Mouse (Mus musculus) macrophage (primary cell): ENCODE results near the gene Gon7. TPM values are rescaled to one million over a fixed set of nuclear protein-coding genes. Genes with fewer than 3 reads are reported as not detected.

Source experiments
- H3K27ac ChIP-seq: fragments of 350-480 bp; formaldehyde crosslinking; 2 replicates; pipeline ENCODE4 v1.9.0; 2021
- H3K36me3 ChIP-seq: fragments of 350-480 bp; formaldehyde crosslinking; 2 replicates; pipeline ENCODE4 v1.9.0; 2021; ENCODE audit errors: inconsistent target
- H3K4me3 ChIP-seq: fragments of 350-480 bp; formaldehyde crosslinking; 2 replicates; pipeline ENCODE4 v1.9.0; 2021; ENCODE audit errors: inconsistent target
- H3K79me2 ChIP-seq: fragments of 350-480 bp; formaldehyde crosslinking; 2 replicates; pipeline ENCODE4 v1.9.0; 2021; ENCODE audit errors: inconsistent target
- WGBS: methylation state at CpG from one replicate; pipeline ENCODE4 v1.1.7; 2026; ENCODE audit warnings: inconsistent platforms; ENCODE audit not compliant: missing documents; 5-methylcytosine and 5-hydroxymethylcytosine counted together
- polyA plus RNA-seq: library from polyadenylated mRNA; stranded (reverse); fragments of 250-400 nt; gene quantifications from 3 replicates; pipeline ENCODE4 v1.2.4, GENCODE M21; 2018; ENCODE audit warnings: inconsistent platforms
- total RNA-seq, 78 experiments: library from RNA; depleted of rRNA; stranded (reverse); fragments of 250-400 nt; gene quantifications; 1 replicate in 9 of 78; 2 replicates in 24 of 78; 3 replicates in 43 of 78; 4 replicates in 2 of 78; pipeline ENCODE4 v1.2.4; 2018; ENCODE audit warnings: inconsistent platforms in 56 of 78

Gene Gon7
- total RNA-seq (2018; cell fraction: chromatin; rRNA removed) = 10 to 100 TPM in 22 of 26 experiments, 1 to 10 TPM in 4; 6.5 to 23.9 (median 13.9) TPM
- 10 to 100 TPM in 8 of 26 experiments, 1 to 10 TPM in 18; 7.2 to 12.6 (median 9.0) TPM for total RNA-seq (2018; cell fraction: cytosol; rRNA removed)
- total RNA-seq (2018; cell fraction: nucleus; rRNA removed) = 10 to 100 TPM in 19 of 26 experiments, 1 to 10 TPM in 7; 6.5 to 22.7 (median 15.9) TPM
- 5.2 to 11.5 TPM (median 9.4 TPM) in 3 replicates for polyA plus RNA-seq

DNA sequence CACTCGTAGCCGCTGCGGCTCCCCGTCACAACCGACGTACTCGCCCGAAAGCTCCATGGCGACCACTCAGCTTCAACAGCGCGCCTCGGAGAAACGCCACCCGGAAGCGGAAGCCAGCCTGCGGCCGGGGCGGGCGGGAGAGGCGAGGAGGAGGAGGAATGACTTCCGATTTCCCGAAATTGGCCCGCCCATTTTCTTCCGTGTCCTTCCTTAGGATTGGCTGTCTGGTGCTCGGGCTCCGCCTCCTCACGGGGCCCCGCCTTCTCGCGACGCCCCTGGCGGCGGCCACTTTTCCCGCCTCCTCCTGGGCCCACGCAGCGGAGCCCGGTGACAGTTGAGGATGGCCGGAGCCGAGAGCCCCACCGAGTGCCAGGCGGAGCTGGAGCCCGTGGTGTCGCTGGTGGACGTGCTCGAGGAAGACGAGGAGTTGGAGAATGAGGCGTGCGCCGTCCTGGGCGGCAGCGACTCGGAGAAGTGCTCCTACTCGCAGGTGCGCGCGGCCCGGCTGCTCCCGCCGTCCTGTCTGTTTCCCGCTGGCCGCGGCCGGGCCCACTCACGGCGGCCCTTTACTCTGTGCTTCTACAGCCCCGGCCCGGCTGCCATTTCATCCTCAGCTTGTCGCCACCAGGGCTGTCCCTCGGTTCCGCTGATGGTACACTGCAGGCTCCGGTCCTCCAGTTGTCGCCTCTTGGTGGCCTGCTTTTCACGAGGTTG is at the start of gene Gon7, which contains the start of the genes Gm28051 and Ubr7:
Gene Gon7, minus strand, starts transcription at position 115 of the 714 bp plus-strand sequence.
Gene Gm28051, minus strand, starts transcription at position 77 of the 714 bp plus-strand sequence.
Gene Ubr7, plus strand, starts transcription at position 279 of the 714 bp plus-strand sequence.
- Histone ChIP-seq H3K27ac (peak within 1 kb of the TSS; percentile 58), H3K4me3 (peak within 1 kb of the TSS; percentile 90), H3K36me3 (peaks cover 11% of the 10 kb centered on the region; the same call in 1 of the 2 replicates), H3K79me2 (peaks cover 84% of the 10 kb centered on the region)
- WGBS = under 1% methylated on average over 68 of the region's 73 CpGs

DNA sequence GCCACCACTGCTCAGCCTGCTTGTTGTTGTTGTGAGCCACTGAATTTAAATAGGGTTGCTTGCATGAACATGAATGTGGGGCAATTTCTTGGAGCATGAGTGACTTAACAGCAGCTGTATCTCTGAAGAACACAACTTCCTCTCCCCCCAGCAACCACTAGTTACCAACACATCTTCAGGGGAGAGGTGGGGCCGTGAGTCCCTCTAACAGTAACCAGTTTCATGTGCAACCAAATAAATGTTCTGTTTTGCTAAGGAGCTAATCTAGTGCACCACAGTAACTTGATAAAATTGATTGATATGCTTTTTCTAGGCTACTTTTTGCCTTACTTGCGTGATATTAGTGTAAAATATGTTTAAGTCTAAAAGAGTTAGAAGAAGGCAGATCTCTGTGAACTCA is 41.9 kb upstream of the Gon7 start:
- H3K4me3 ChIP-seq = no peak overlapping the region
- no peaks in the 10 kb centered on the region for H3K79me2 ChIP-seq
- no peak overlapping the region for H3K27ac ChIP-seq
- 77% methylated on average over 2 of the region's 2 CpGs for WGBS
- 0 out of 2 replicates have a peak, but pooled peaks cover 4% of the 10 kb centered on the region for H3K36me3 ChIP-seq

DNA sequence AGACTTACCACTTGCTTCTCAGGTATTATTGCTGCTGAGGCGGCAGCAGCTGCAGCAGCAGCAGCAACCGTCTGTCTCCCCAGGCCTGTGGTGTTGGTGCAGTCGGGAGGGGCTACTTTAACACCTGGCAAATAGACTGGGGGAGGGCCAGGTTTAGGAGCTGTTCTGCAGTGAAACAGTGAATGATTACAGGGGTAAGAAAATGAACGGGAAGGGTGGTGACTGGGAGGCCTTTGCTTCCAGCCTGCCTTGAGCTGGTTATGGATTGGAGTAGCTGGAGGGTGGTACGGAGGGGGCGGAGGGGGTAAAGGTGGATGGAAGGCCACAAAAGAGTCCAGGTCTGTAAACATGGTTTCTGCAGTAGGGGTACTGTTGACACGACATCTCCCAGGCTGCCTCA is 30.3 kb upstream of the Gon7 start:
- WGBS = 95% methylated on average over 7 of the region's 7 CpGs
- Histone ChIP-seq H3K27ac (no peak overlapping the region), H3K4me3 (no peak overlapping the region), H3K79me2 (no peaks in the 10 kb centered on the region), H3K36me3 (peaks cover 73% of the 10 kb centered on the region)

DNA sequence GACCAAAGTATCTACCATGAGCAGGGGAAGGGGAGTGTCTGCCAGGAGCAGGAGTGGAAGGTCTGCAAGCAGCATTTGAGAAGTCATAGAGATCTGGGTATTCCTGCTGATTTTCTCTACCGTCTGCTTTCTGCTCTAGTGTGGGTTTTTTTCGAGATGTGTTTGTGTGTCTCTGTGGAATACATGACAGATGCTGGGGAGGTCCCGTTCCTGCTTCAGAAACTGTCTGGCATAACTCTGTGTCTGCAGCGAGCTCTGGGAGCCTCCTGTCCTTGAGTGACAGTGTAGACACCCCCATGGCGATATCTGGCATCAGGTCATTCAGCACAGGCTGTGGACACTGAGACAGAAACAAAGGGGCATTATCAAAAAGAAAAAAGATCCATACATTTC is 28.0 kb upstream of the Gon7 start:
- Histone ChIP-seq H3K79me2 (no peaks in the 10 kb centered on the region), H3K4me3 (no peak overlapping the region), H3K36me3 (peaks cover 52% of the 10 kb centered on the region), H3K27ac (no peak overlapping the region)
- 94% methylated on average over 5 of the region's 5 CpGs for WGBS

GRCm38 (mm10) chr12:102784899-102785592 is 27.4 kb upstream of the Gon7 start:
- H3K4me3 ChIP-seq = no peak overlapping the region
- 71% methylated on average over 19 of the region's 19 CpGs for WGBS

GRCm38 (mm10) chr12:102782841-102783240 is 25.2 kb upstream of the Gon7 start:
- no peak overlapping the region for H3K4me3 ChIP-seq
- 94% methylated on average over 5 of the region's 5 CpGs for WGBS
- no peaks in the 10 kb centered on the region for H3K79me2 ChIP-seq
- no peak overlapping the region for H3K27ac ChIP-seq
- H3K36me3 ChIP-seq = peaks cover 28% of the 10 kb centered on the region

More at GRCm38 (mm10) chr12:102784899-102785592, 27.4 kb upstream of the Gon7 start:
- Histone ChIP-seq H3K36me3 (peaks cover 47% of the 10 kb centered on the region), H3K79me2 (no peaks in the 10 kb centered on the region), H3K27ac (no peak overlapping the region)

- Histone ChIP-seq H3K79me2 (no peaks in the 10 kb centered on the region), H3K27ac (no peak overlapping the region), H3K36me3 (peaks cover 20% of the 10 kb centered on the region; the same call in 1 of the 2 replicates), H3K4me3 (no peak overlapping the region)
- WGBS = 93% methylated on average over 3 of the region's 3 CpGs
Measured at GRCm38 (mm10) chr12:102779452-102779851, 21.8 kb upstream of the Gon7 start.

DNA sequence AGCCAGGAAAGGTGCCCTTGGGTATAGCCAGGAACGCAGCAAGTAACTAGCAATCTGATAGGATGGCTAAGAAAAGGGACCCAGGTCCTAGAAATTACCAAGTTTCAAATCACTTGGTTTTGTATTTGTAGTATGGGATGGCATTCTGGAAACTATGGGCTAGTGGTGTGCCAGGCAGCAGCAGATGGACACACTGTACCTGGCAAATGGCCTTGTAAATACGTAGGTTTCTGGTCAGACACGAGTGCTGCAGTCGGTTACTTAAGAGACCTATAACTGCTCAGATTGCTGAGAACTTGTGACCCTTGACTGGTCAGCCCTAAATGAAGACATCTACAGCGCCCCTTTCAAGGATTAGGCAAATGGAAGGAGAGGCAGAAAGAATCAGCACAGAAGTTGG is 20.5 kb upstream of the Gon7 start:
- H3K36me3 ChIP-seq = peaks cover 31% of the 10 kb centered on the region; the same call in 1 of the 2 replicates
- no peak overlapping the region for H3K4me3 ChIP-seq
- H3K79me2 ChIP-seq = no peaks in the 10 kb centered on the region
- WGBS = 96% methylated on average over 5 of the region's 5 CpGs
- H3K27ac ChIP-seq = no peak overlapping the region

GRCm38 (mm10) chr12:102776035-102776434 is 18.4 kb upstream of the Gon7 start:
- Histone ChIP-seq H3K79me2 (no peaks in the 10 kb centered on the region), H3K4me3 (no peak overlapping the region), H3K36me3 (peaks cover 53% of the 10 kb centered on the region), H3K27ac (no peak overlapping the region)
- WGBS = 92% methylated on average over 14 of the region's 14 CpGs

DNA sequence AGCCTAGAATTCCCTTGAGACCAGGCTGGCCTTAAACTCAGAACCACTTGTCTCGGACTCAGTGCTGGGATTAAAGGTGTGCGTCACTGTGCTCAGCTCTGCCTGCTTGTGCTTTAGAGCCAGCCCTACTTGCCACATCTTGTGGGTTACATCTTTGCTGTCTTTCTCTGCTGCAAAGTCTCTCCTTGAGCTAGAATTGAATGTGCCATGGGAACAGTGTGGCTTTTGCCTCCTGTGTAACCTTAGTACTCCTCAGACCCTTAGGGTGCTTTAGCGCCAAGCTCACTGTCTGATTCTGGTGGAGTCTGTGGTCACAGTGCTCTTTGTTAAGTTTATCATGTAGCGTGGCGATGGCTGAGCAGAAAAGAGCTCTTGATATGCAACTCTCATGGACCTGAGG is 15.1 kb upstream of the Gon7 start:
- WGBS = 97% methylated on average over 5 of the region's 5 CpGs
- Histone ChIP-seq H3K79me2 (no peaks in the 10 kb centered on the region), H3K36me3 (peaks cover 81% of the 10 kb centered on the region), H3K27ac (no peak overlapping the region), H3K4me3 (no peak overlapping the region)

- Histone ChIP-seq H3K27ac (no peak overlapping the region), H3K4me3 (no peak overlapping the region), H3K36me3 (peaks cover 92% of the 10 kb centered on the region), H3K79me2 (no peaks in the 10 kb centered on the region)
- 98% methylated on average over 8 of the region's 8 CpGs for WGBS
Measured at GRCm38 (mm10) chr12:102771601-102772000, 14.0 kb upstream of the Gon7 start.

DNA sequence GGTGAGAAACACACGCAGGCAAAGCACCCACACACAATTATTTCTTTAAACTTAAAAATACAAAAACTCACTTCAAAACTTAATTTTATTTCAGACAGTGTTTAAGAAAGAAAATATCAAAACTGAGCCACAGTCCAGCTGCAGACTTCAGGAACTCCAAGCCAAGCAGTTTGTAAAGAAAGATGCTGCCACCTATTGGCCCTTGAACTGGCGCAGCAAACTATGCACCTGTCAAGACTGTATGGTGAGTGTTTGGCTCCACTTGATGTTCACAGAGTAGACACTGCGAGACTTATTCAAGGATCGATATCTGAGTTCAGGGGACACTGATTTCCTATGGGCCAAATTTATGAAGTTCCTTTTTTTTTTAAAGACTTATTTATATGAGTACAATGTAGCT is 11.4 kb upstream of the Gon7 start:
- Histone ChIP-seq H3K79me2 (no peaks in the 10 kb centered on the region), H3K36me3 (peaks cover 90% of the 10 kb centered on the region), H3K27ac (no peak overlapping the region), H3K4me3 (no peak overlapping the region)
- WGBS = 100% methylated on average over 3 of the region's 4 CpGs

DNA sequence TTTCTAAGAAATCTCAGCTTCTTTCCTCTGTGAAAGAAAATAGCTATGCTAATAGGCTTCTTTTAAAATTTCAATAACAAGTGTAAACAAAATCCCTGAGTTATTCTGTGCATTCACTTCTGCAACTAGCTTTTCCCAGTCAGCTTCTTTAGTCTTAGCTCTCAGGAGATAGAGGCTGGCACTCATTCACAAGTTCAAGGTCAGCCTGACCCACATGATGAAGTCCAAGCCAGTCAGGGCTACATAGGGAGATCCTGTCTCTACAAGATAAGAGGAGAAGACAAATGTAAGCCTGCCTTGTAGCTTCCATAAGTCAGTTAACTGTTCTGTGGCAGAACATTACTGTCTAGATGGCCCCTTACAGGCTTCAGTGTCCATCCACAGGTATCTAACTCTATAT is 6.1 kb upstream of the Gon7 start:
- Histone ChIP-seq H3K27ac (no peak overlapping the region), H3K79me2 (peaks cover 33% of the 10 kb centered on the region), H3K36me3 (peaks cover 53% of the 10 kb centered on the region), H3K4me3 (no peak overlapping the region)

- Histone ChIP-seq H3K36me3 (peaks cover 33% of the 10 kb centered on the region), H3K79me2 (peaks cover 45% of the 10 kb centered on the region), H3K27ac (no peak overlapping the region), H3K4me3 (no peak overlapping the region)
- WGBS = 93% methylated on average over 3 of the region's 3 CpGs
Measured at GRCm38 (mm10) chr12:102761668-102762067, 4.1 kb upstream of the Gon7 start.

DNA sequence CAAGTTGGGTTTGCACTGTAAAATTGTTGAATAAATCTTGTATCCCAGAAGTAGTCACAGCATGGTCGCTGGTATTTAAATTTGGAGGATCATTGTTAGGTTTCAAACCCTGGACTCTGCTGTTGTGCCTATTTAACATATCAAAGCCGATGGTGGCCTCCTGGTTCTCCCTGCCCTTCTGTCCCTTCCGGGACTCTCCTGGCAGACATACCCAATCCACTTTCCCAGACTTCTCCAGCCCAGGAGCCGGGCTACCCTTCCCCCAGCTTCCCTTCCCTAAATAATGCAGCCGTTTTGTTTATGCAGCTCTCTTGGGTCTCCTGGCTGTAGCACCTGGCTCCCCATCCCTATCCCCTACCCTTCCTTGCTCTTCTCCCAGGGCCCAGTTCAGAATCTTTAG is 1.3 kb upstream of the Gon7 start:
- 24% methylated on average over 5 of the region's 5 CpGs for WGBS
- Histone ChIP-seq H3K27ac (peak overlapping the region; percentile 58), H3K36me3 (peaks cover 11% of the 10 kb centered on the region; the same call in 1 of the 2 replicates), H3K4me3 (peak overlapping the region; percentile 90), H3K79me2 (peaks cover 73% of the 10 kb centered on the region)
